Mouse (Mus musculus) midbrain, embryonic 13.5 days (tissue): ENCODE data around the gene Rbbp4. TPM values are rescaled to one million over a fixed set of nuclear protein-coding genes. Genes with fewer than 3 reads are reported as not detected.

ENCODE experiments used
- ATAC-seq: fragments of 200-750 bp; cut with Nextera tagmentation; 2 replicates; pipeline ENCODE4 v1.8.0; 2017; ENCODE audit warnings: mild to moderate bottlenecking, moderate TSS enrichment, moderate library complexity
- H3K27ac ChIP-seq: fragments of 300-500 bp; sonication (generic); 2 replicates; pipeline ENCODE4 v1.5.1; 2015; ENCODE audit warnings: inconsistent platforms, mild to moderate bottlenecking, moderate library complexity
- H3K27me3 ChIP-seq: fragments of 300-500 bp; sonication (generic); 2 replicates; pipeline ENCODE4 v1.6.1; 2015; ENCODE audit warnings: mild to moderate bottlenecking, inconsistent platforms
- H3K36me3 ChIP-seq: fragments of 300-500 bp; sonication (generic); 2 replicates; pipeline ENCODE4 v1.6.1; 2015; ENCODE audit warnings: mild to moderate bottlenecking, inconsistent platforms
- H3K4me1 ChIP-seq: fragments of 300-500 bp; sonication (generic); replicated peaks from 2 replicates; pipeline ENCODE4 v1.6.1; 2015; ENCODE audit warnings: inconsistent platforms
- H3K4me2 ChIP-seq: fragments of 300-500 bp; sonication (generic); replicated peaks from 2 replicates; pipeline ENCODE4 v1.6.1; 2015; ENCODE audit warnings: moderate library complexity, mild to moderate bottlenecking, inconsistent platforms
- H3K4me3 ChIP-seq: fragments of 300-500 bp; sonication (generic); replicated peaks from 2 replicates; pipeline ENCODE4 v1.5.1; 2015; ENCODE audit warnings: mild to moderate bottlenecking, inconsistent platforms
- H3K9ac ChIP-seq: fragments of 300-500 bp; sonication (generic); replicated peaks from 2 replicates; pipeline ENCODE4 v1.6.1; 2015; ENCODE audit warnings: mild to moderate bottlenecking, inconsistent platforms
- H3K9me3 ChIP-seq: fragments of 300-500 bp; sonication (generic); 2 replicates; pipeline ENCODE4 v1.6.1; 2016; ENCODE audit warnings: mild to moderate bottlenecking, inconsistent platforms
- WGBS: fragments of 180-500 bp; shearing (Covaris S2); methylation state at CpG from one replicate; pipeline ENCODE4 v1.1.7; 2015; 5-methylcytosine and 5-hydroxymethylcytosine counted together
- microRNA-seq: library from miRNA; unstranded; fragments of <30 nt; microRNA quantifications from one replicate; pipeline ENCODE4, GENCODE M21; 2016
- polyA plus RNA-seq: library from polyadenylated mRNA; unstranded; fragments of >200 nt; fragmentation: Nextera tagmentation; extraction: Ambion mirVana; gene quantifications from 2 replicates; pipeline ENCODE4 v1.2.1, GENCODE M21; 2015

The Rbbp4 gene
- polyA plus RNA-seq, 1 experiment from 2014 or later: 419 TPM

DNA sequence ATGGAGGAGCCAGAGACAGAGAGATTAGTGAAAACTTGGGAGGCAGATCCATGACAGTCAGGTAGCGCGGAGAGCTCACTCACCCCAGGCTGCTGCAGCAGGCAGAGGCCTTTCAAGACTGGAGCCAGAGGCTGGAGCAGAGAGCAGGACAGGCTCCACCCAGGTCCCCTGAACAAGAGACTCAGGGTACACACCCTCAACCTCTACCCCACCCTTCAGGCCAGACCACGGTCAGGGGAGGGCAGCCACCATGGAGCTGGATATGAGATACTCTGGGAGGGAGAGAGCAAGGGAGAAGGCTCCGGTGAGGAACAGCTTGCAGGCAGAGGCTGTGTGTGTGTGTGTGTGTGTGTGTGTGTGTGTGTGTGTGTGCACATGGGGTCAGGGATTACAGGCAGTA, 69.0 kb downstream of the Rbbp4 start:
- no peaks in the 10 kb centered on the region; the same call in 1 of the 2 replicates for H3K27me3 ChIP-seq
- no peak for ATAC-seq
- H3K4me3 ChIP-seq: no peak overlapping the region
- no peaks in the 10 kb centered on the region for H3K36me3 ChIP-seq
- no peaks in the 10 kb centered on the region for H3K9me3 ChIP-seq
- H3K27ac ChIP-seq: no peak overlapping the region
- H3K4me2 ChIP-seq: no peak overlapping the region
- H3K9ac ChIP-seq: no peak overlapping the region
- WGBS: 88% methylated on average over 4 of the region's 4 CpGs
- peaks cover 16% of the 10 kb centered on the region for H3K4me1 ChIP-seq

DNA sequence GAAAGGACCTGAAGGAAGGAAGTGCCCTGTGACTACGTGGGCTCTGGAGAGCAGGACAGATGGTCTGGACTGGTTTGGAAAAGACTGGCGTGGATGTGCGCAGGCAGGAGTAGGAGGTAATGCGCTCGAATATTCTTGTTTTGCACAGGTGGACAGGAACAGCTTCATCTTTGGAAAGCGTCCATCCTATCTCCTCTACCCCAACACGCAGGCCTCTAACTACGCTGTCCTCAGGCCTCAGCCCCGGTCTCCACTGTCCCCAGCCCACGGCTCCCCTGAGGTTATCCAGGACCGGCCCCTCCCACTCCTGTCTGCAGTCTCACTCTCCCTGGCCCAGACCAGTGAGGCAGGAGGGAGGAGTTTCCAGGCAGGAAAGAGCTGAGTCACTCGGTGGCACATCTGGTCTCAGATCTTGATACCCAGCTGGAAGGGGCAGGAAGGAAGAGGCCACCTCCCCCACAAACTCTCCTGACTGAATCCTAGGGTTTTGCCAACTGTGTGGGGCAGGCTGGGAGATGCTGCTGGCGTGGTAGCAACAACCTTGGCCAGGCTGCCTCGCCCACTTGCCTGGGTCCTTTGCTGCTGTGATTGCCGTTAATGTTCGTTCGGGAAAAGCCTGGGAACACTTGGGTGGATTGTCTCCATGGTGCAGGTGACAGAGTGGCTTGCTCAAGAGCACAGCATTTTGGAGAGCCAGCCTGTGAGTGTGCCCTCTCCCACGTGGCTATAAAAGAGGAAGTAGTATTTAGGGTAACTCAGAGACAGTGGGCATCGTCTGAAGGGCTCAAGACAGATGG, 71.7 kb downstream of the Rbbp4 start:
- WGBS: 44% methylated on average over 19 of the region's 19 CpGs
- Histone ChIP-seq H3K36me3 (no peaks in the 10 kb centered on the region), H3K27ac (no peak overlapping the region; the same call in 1 of the 2 replicates), H3K4me3 (no peak overlapping the region), H3K9me3 (no peaks in the 10 kb centered on the region), H3K4me1 (peaks cover 27% of the 10 kb centered on the region), H3K27me3 (no peaks in the 10 kb centered on the region; the same call in 1 of the 2 replicates), H3K9ac (no peak overlapping the region), H3K4me2 (no peak overlapping the region)
- ATAC-seq: peak; percentile 60; the same call in 1 of the 2 replicates

DNA sequence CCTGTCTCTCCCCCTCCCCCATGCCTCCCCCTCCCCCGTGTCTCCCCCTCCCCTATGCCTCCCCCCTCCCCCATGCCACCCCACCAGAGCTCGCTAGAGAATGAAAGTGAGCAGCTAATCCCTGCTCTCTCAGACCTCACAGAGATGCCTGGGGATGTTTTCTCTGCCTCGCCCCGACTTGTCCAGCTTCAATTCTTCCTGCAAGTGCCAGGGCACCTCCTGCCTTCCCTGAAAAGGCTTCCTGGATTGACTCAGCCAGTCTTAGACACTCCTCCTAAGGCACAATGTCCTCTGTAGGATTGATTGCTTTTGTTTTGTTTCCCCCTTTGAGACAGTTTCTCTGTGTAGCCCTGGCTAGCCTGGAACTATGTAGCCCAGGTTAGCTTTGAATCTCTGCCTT, 74.0 kb downstream of the Rbbp4 start, which contains the start of gene C77080:
Gene C77080 (minus strand): TSS at position 209 of the 400 bp plus-strand sequence.
- ATAC-seq: no peak
- Histone ChIP-seq H3K9ac (0 out of 2 replicates have a peak within 1 kb of the TSS, but pooled peaks have one; percentile 0), H3K4me2 (no peak within 1 kb of the TSS), H3K9me3 (no peaks in the 10 kb centered on the region), H3K4me3 (no peak within 1 kb of the TSS), H3K27me3 (no peaks in the 10 kb centered on the region; the same call in 1 of the 2 replicates), H3K27ac (no peak within 1 kb of the TSS; the same call in 1 of the 2 replicates), H3K4me1 (peaks cover 29% of the 10 kb centered on the region), H3K36me3 (no peaks in the 10 kb centered on the region)
- WGBS: 0% methylated on average over 3 of the region's 4 CpGs

DNA sequence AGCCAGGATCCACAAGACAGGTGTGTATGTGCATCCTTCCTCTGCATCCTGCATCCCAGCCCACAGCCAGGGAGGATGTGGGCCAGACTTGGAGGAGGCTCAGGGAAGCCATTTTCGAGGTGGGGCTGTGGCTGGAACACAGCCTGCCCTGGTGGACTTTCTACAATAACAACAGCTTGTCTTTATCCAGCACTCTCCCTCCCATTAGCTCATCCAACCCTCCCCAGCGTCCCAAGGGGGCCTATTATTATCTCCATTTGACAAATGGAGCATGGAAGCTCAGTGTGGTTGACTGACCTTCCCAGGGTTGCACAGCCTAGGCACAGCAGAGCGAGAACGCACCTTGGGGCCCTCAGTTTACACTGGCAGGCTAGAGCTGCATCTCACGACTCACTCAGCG, 74.5 kb downstream of the Rbbp4 start:
- 0 out of 2 replicates have a peak, but pooled peaks have one; percentile 43 for ATAC-seq
- no peak overlapping the region for H3K4me3 ChIP-seq
- H3K4me1 ChIP-seq: peaks cover 29% of the 10 kb centered on the region
- no peaks in the 10 kb centered on the region; the same call in 1 of the 2 replicates for H3K27me3 ChIP-seq
- H3K9me3 ChIP-seq: no peaks in the 10 kb centered on the region
- no peaks in the 10 kb centered on the region for H3K36me3 ChIP-seq
- WGBS: 13% methylated on average over 6 of the region's 6 CpGs
- 0 out of 2 replicates have a peak overlapping the region, but pooled peaks have one; percentile 0 for H3K9ac ChIP-seq
- no peak overlapping the region for H3K4me2 ChIP-seq
- H3K27ac ChIP-seq: no peak overlapping the region; the same call in 1 of the 2 replicates

DNA sequence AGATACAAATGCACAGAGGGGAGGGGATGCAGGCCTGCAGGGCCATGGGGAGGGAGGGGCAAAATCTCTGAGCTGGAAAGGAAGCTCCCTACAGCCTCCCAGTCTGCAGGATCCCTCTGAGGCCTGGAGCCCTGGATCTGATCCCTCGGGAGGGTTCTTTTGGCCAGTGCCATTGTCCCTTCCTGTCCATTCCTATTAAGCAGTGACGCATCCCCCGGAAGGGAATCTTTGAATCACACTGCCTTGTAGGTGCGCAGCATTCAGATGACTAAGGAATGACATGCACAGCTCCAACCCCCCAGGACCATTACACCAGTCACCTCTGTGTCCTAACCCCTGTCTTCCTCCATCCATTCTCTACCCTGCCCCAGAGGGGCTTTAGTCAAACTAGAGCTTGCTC, 76.1 kb downstream of the Rbbp4 start:
- Histone ChIP-seq H3K4me1 (peaks cover 29% of the 10 kb centered on the region), H3K9me3 (no peaks in the 10 kb centered on the region), H3K4me2 (no peak overlapping the region), H3K27ac (no peak overlapping the region), H3K36me3 (no peaks in the 10 kb centered on the region), H3K4me3 (no peak overlapping the region), H3K9ac (no peak overlapping the region), H3K27me3 (no peaks in the 10 kb centered on the region; the same call in 1 of the 2 replicates)
- WGBS: 28% methylated on average over 4 of the region's 4 CpGs
- ATAC-seq: no peak

Small RNA genes within 50 kb of the gene (microRNA-seq; reads per million reads assigned to microRNA genes)
- gene Gm22994: not detected

Other genes starting within 250 kb of the Rbbp4 start
- gene Tmem54, start 229.8 kb downstream of the Rbbp4 start, polyA plus RNA-seq: not detected in 2 replicates
- 17.1 and 17.9 TPM in 2 replicates for gene Hpca, start 213.3 kb downstream of the Rbbp4 start, polyA plus RNA-seq
- 1.9 and 2.0 TPM in 2 replicates for gene Fndc5, start 198.4 kb downstream of the Rbbp4 start, polyA plus RNA-seq
- gene S100pbp, start 145.6 kb downstream of the Rbbp4 start, polyA plus RNA-seq: 19.9 and 21.3 TPM in 2 replicates
- gene Yars, start 145.6 kb downstream of the Rbbp4 start, polyA plus RNA-seq: 102 and 115 TPM in 2 replicates
- gene C77080, start 74.0 kb downstream of the Rbbp4 start, polyA plus RNA-seq: 5.1 and 5.4 TPM in 2 replicates
- gene Sync, start 47.8 kb downstream of the Rbbp4 start, polyA plus RNA-seq: 0.27 and 0.67 TPM in 2 replicates
- gene Zbtb8os, start 325 bp upstream of the Rbbp4 start, polyA plus RNA-seq: 28.0 and 32.2 TPM in 2 replicates
- gene Zbtb8a, start 42.7 kb upstream of the Rbbp4 start, polyA plus RNA-seq: 17.2 and 19.7 TPM in 2 replicates
- 12.0 TPM in 2 replicates for gene Zbtb8b, start 105.5 kb upstream of the Rbbp4 start, polyA plus RNA-seq
- 34.0 and 36.7 TPM in 2 replicates for gene Bsdc1, start 126.2 kb upstream of the Rbbp4 start, polyA plus RNA-seq
- 0.16 and 0.26 TPM in 2 replicates for gene Tssk3, start 155.7 kb upstream of the Rbbp4 start, polyA plus RNA-seq
- not detected in 2 replicates for gene Fam229a, start 155.8 kb upstream of the Rbbp4 start, polyA plus RNA-seq
- 1,749 and 1,885 TPM in 2 replicates for gene Marcksl1, start 178.2 kb upstream of the Rbbp4 start, polyA plus RNA-seq
- 138 TPM in 2 replicates for gene Hdac1, start 207.3 kb upstream of the Rbbp4 start, polyA plus RNA-seq
- gene Lck, start 238.3 kb upstream of the Rbbp4 start, polyA plus RNA-seq: 5.9 and 7.1 TPM in 2 replicates
- gene Fam167b, start 243.2 kb upstream of the Rbbp4 start, polyA plus RNA-seq: 0.22 and 0.35 TPM in 2 replicates